8 mouse cellular contexts compared by ENCODE assay signal in genomic region chr8:85492940-85493931, GRCm38 (mm10). TPM values are rescaled to one million over a fixed set of nuclear protein-coding genes. Genes with fewer than 3 reads are reported as not detected.
DNase-seq lines count a peak whose midpoint lies in the region; ATAC-seq and TF ChIP-seq lines count a peak whose summit lies in the region.

No protein-coding gene starts in this region.

- H3K9ac ChIP-seq in forebrain, embryonic 12.5 days = peak overlapping the region; percentile 83
- H3K9ac ChIP-seq in liver, embryonic 15.5 days = peak overlapping the region; percentile 55

- H3K27me3 ChIP-seq in forebrain, embryonic 12.5 days = no peaks in the 10 kb centered on the region
- H3K27me3 ChIP-seq in liver, embryonic 15.5 days = peaks cover 21% of the 10 kb centered on the region

- H3K4me2 ChIP-seq in forebrain, embryonic 12.5 days = peak overlapping the region; percentile 91
- peak overlapping the region; percentile 85 for H3K4me2 ChIP-seq in liver, embryonic 15.5 days

- no peak; the same call in 1 of the 2 replicates for ATAC-seq in forebrain, embryonic 12.5 days (ENCODE audit: low FRiP score)
- ATAC-seq in liver, embryonic 15.5 days (ENCODE audit: insufficient read depth) = peak; percentile 10; the same call in 1 of the 2 replicates

- no peak for TF ChIP-seq POLR2A in bone marrow macrophage, adult 2 months (IDR thresholded peaks at IDR 0.05; ENCODE audit: borderline replicate concordance, low read depth, low read length)

- peak overlapping the region; percentile 99 for H3K4me3 ChIP-seq in layer of hippocampus, adult 2 months
- H3K4me3 ChIP-seq in bone marrow macrophage, adult 2 months (ENCODE audit: insufficient read depth, low read length) = peak overlapping the region; percentile 90
- H3K4me3 ChIP-seq in forebrain, embryonic 12.5 days (replicated peaks) = peak overlapping the region; percentile 83
- H3K4me3 ChIP-seq in liver, embryonic 15.5 days (replicated peaks) = peak overlapping the region; percentile 66

- peaks cover 5% of the 10 kb centered on the region; the same call in 1 of the 2 replicates for H3K4me1 ChIP-seq in bone marrow macrophage, adult 2 months (ENCODE audit: control insufficient read depth, insufficient read depth, low read length)
- peaks cover 14% of the 10 kb centered on the region for H3K4me1 ChIP-seq in forebrain, embryonic 12.5 days
- peaks cover 29% of the 10 kb centered on the region for H3K4me1 ChIP-seq in liver, embryonic 15.5 days (replicated peaks)

- no peak for TF ChIP-seq CTCF in layer of hippocampus, adult 2 months (conservative IDR thresholded peaks at IDR 0.05)
- TF ChIP-seq CTCF in bone marrow macrophage, adult 2 months (IDR thresholded peaks at IDR 0.05; ENCODE audit: low read depth, low read length) = no peak

- peak overlapping the region; percentile 93 for H3K27ac ChIP-seq in layer of hippocampus, adult 2 months
- no peak overlapping the region for H3K27ac ChIP-seq in bone marrow macrophage, adult 2 months (ENCODE audit: insufficient read depth, low read depth, low read length)
- H3K27ac ChIP-seq in forebrain, embryonic 12.5 days = no peak overlapping the region
- H3K27ac ChIP-seq in liver, embryonic 15.5 days (replicated peaks) = no peak overlapping the region

- 6% methylated on average over 47 of the region's 49 CpGs for WGBS in forebrain, embryonic 12.5 days
- 12% methylated on average over 49 of the region's 49 CpGs for WGBS in liver, embryonic 15.5 days (ENCODE audit: insufficient replicate concordance)

- DNase-seq in layer of hippocampus, adult 2 months (ENCODE audit: low spot score in 2 of 2) = peak; percentile 47 to 50
- no peak for DNase-seq in layer of hippocampus, adult 9-10 months (ENCODE audit: low spot score)
- peak; percentile 53 for DNase-seq in kidney, adult 9 months
- DNase-seq in right cerebral cortex, postnatal 36 days (ENCODE audit: low spot score in 2 of 2) = peak; percentile 45 to 54
- DNase-seq in urinary bladder, adult 2 months (ENCODE audit: low spot score) = no peak

- H3K36me3 ChIP-seq in forebrain, embryonic 12.5 days (replicated peaks) = no peaks in the 10 kb centered on the region; the same call in 1 of the 2 replicates
- no peaks in the 10 kb centered on the region for H3K36me3 ChIP-seq in liver, embryonic 15.5 days (replicated peaks)

- no peaks in the 10 kb centered on the region for H3K9me3 ChIP-seq in forebrain, embryonic 12.5 days
- H3K9me3 ChIP-seq in liver, embryonic 15.5 days (replicated peaks) = no peaks in the 10 kb centered on the region

RNA-seq across cellular contexts. Expression of gene Gpt2, which starts 0.9 kb away (rescaled TPM):
- total RNA-seq in layer of hippocampus, adult 2 months (2021) = 10 to 100 TPM; 70.9 to 88.3 TPM
- polyA plus RNA-seq in bone marrow macrophage, adult 2 months (2012; ENCODE audit: insufficient read depth, insufficient read length, missing spikeins) = 6.1 and 7.4 TPM in 2 replicates
- 36.9 and 38.3 TPM in 2 replicates for polyA plus RNA-seq in forebrain, embryonic 12.5 days (2016; fragmentation: Nextera tagmentation; extraction: Ambion mirVana)
- polyA plus RNA-seq in liver, embryonic 15.5 days (2015; fragmentation: Nextera tagmentation; extraction: Ambion mirVana) = 17.7 and 22.1 TPM in 2 replicates
- 29.5 and 31.1 TPM in 2 replicates for polyA plus RNA-seq in urinary bladder, adult 2 months (2012; rRNA removed)

Comparison
In these comparisons a context has a peak if more than half of its experiments do, and no peak if none do; other contexts are left out.
1. DNase-seq: peak in layer of hippocampus, adult 2 months (2 of 2), kidney, adult 9 months (single experiment) and right cerebral cortex, postnatal 36 days (2 of 2); none in layer of hippocampus, adult 9-10 months (single experiment) and urinary bladder, adult 2 months (single experiment).
2. Peak in every context shown above with its lines, with median percentiles within 50 percentile points of each other: H3K4me3 ChIP-seq.